Mouse (Mus musculus): ENCODE measurements around the gene Nme3.

Nme3 gene

DNA sequence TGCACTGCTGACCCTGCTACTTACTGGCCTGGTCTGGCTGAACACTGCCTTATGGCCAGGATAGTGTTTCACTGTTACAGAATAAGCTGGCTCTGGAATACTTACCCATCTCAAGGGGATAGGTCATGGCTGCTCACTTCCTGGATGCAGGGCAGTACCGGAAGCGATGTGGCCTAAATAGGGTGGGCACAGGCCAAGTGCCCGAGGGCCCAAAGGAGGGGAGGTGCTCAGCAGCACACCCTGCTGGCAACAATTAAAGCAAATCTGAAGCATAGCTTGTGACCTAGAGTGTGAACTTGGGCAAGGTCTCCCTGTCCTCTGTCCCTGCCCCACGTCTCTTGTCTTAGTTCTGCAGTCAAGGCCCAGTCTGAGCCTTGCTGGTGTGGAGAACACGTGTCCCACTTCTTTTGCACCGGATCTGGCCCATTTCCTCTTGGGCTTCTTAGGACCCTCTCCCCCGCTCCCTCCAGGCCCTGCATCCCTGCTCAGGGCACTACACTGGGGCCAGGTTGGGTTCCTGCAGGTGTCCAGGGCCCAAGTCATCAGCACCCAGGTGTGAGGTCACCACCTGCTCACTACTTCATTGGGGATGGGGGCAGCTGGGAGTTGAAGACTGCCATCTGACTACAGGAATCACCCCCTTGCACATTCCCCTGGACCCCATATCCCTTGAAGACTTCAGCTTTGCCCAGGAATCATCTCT is 14.4 kb upstream of the Nme3 start:
- peak; percentile 34 for DNase-seq (ENCODE audit: low read depth, low spot score)

DNA sequence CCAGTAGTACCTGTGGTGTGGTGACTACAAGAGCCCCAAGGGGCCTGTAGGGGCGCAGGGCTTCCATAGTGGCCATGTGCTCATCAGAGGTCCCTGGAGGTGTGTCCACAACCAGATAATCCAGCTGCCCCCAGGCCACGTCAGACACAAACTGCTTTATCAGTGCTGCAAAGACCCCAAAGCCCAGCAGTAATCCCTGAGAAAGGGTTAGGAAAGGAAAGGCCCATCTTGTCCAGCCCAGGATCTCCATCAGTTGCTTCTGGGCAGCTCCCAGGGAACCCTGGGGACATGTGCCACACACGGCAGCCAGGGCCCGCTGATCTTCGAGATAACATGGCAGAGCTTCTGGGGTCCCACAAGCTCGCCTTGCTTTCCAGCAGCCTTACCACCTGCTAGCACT is 11.9 kb upstream of the Nme3 start:
- no peak for DNase-seq (ENCODE audit: low read depth, low spot score)

DNA sequence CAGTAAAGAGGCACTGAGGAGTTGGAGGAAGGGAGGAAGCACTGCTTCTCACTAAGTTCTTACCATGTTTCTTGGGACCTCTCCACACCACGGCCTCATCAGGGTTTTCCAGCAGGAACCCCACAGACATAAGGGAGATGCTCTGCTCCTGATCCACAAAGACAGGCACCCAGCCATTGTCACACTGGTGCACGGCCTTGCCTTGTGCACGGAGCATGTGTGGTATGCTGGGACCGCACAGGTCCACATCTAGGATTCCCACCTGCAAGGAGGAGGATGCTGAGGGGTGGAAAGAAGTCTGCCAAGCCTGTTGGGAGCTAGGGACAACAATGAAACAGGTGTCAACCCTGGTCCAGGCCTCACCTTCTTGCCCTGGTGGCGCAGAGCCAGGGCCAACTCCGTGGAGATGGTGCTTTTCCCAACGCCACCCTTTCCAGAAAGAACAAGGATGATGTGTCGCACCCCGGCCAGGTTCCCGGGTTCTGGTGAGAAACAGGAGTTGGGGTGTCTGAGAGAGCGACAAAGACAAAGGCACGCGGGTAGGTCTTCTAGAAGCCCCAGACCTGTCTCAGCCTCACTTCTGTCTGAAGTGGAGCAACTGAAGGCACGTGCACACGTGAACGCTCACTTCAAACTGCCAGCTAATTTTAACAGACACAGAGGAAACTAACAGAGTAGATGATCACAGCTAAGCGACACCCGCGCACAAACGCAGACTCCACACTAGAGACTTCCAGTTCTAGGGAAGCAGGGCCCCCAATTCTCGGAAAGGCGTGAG is 10.8 kb upstream of the Nme3 start:
- DNase-seq (ENCODE audit: low read depth, low spot score) = no peak

DNA sequence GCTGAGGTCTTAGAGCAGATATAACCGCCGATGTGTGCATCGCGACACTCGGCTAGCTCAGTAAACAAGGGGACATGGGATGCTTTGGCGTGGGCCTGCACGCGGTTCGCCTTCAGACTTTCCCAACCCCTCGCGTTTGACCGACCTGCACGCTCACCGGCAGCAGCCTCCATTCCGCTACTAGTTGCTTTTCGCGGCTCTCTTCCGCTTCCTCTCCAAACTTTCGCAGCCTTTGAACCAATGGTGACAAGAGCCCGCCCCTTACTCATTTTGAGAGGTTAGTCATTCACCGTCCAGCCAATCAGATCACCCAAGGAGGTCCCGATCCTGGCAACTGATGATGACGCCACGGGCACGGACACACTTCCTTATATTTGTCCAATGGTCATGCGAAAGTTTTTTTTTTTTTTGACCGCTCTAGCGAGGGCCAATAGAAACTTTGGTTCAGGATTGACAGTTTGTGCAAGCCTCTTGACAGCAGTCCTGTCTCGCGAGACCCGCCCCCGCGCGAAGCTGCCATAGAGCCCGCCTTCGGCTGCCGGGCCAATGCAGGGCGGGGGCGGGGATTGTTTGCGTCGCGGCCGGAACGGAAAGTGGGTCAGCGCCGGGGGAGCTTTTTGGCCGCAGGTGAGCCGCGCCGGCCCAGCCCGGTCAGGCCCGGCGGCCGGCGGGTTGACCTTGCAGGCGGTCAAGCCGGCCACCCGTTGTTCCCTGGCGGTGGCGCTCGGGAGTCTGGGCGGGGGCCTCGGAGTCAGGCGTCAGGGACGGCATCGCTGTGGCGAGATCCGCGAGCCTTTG is 10.0 kb upstream of the Nme3 start, which contains the start of the genes Nubp2 and Spsb3:
Gene Nubp2 (minus strand): TSS at position 216 of the 798 bp plus-strand sequence.
Gene Spsb3 (plus strand): TSS at position 510 of the 798 bp plus-strand sequence.
- peak; percentile 99 for DNase-seq (ENCODE audit: low read depth, low spot score)

DNA sequence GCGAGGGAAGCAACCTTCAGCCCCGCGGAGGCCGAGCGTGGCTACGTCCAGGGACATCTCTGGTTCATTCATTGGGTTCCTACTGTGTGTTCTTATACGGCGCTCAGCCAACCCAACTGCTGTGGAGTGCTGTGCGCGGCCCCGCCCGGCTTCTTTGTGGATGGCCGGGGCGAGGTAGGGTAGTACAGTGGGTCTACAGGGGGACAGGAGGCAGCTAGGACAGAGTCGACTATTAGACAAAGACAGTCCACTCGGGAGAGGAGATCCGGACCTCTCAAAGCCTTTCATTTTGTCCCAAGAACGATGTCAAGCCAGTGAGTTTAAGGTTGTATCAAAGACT is 9.4 kb upstream of the Nme3 start:
- DNase-seq (ENCODE audit: low read depth, low spot score) = no peak

DNA sequence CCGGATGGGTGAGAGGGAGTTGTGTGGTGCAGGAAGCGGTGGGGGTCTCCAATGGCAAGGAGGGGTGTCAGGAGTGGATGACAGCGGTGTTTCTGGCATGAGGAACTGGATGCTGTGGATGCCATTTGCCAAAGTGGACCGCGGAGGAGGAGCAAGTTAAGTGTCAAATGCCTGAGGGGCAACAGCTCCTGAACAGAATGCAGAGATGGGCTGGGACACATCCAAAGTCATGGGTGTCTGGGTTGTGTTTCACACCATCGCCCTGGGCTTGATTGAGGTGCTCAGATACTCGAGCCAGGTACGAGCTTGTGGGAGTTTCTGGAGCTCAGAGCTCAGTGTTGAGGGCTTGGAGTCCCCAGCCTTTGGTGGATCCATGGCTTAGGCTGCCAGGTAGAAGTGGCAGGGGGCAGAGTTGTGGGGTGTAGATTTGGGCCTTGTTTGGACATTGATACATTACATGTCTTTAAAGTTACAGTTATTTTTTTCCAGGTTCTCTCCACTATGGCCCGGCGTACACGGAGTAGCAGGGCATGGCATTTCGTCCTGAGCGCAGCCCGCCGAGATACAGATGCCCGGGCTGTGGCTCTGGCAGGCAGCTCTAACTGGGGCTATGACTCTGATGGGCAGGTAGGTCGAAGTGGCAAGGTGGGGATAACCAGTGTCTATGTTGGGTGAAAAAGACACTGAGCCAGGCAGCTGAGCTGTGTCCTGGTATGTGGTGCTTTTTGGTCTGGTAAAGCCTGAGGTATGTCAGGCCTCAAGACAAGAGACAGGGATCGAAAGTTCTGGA is 8.8 kb upstream of the Nme3 start:
- DNase-seq (ENCODE audit: low read depth, low spot score) = no peak

DNA sequence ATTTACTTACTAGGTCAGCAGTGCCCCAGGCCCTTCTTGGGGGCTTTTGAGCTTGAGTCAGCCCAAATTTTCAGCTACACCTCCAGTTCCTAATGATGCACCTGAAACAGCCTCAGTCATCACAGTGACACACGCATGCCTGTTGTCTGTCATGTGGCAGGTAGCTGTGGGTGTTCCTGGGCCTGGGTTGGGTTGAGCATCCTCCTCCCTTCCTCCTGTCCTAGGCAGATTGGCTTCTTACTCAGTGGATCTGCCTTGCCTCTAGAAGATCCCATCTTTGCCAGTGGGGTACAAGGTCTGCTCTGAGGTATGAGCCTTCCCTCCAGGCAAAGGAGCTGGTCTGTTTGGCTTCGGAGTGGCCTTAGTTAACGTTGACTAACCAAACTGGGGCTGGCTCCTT is 7.4 kb upstream of the Nme3 start:
- no peak for DNase-seq (ENCODE audit: low read depth, low spot score)

DNA sequence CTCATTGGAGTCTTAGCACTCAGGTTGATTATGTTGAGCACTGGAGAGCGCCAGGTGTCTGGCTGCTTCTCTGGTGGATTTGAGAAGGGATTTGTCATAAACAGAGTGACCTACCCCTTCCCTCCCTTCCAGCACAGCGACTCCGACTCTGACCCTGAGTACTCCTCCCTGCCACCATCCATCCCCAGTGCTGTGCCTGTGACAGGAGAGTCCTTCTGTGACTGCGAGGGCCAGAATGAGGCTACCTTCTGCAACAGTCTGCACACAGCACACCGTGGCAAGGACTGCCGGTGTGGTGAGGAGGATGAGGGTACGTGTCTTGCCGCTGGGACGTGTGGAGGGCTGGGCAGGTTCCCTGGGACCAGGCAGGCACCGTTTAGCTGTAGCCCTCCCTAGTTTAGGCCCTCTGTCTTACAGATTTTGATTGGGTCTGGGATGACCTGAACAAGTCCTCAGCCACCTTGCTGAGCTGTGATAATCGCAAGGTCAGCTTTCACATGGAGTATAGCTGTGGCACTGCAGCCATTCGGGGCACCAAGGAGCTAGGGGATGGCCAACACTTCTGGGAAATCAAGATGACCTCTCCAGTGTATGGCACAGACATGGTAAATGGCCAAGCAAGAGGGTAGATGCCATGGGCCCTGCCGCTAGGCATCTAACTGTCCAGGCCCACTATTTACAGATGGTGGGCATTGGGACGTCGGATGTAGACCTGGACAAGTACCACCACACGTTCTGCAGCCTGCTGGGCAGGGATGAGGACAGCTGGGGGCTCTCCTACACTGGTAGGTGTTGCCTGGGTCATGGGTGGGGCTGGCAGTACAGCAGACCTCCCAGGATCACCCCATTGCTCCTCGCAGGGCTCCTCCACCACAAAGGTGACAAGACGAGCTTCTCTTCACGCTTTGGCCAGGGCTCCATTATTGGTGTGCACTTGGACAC is 5.9 kb upstream of the Nme3 start:
- DNase-seq (ENCODE audit: low read depth, low spot score) = no peak

DNA sequence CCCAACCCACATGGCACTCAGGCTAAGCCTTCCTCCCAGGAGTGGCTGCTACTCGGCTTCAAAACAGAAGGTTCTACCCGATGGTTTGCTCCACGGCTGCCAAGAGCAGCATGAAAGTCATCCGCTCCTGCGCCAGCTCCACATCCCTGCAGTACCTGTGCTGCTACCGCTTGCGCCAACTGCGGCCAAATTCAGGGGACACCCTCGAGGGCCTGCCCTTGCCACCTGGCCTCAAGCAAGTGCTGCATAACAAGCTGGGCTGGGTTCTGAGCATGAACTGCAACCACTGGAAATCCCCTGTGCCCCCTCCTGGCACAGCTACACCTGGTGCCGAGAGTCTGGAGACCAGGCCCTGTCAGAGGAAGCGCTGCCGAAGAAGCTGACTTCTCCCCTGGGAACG is 5.0 kb upstream of the Nme3 start:
- DNase-seq (ENCODE audit: low read depth, low spot score) = no peak

DNA sequence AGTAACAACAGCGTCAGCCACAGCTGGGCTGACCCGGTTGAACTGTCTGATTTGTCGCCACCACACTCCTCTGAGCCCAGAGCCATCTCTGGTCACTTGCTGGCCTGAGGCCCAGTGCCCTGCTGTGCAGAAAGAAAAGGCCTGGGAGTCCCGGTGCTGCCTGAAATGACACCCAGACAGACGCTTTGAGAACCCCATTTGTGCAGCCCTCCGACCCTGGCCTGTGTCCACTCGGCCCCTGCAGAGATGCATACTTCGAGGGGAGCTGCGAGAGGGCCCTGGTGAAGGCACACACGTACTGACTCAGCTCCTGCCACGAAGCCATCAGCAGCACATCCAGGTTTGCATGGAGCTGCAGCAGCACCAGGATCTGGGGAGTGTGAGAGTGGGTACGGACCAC is 3.5 kb upstream of the Nme3 start:
- no peak for DNase-seq (ENCODE audit: low read depth, low spot score)

DNA sequence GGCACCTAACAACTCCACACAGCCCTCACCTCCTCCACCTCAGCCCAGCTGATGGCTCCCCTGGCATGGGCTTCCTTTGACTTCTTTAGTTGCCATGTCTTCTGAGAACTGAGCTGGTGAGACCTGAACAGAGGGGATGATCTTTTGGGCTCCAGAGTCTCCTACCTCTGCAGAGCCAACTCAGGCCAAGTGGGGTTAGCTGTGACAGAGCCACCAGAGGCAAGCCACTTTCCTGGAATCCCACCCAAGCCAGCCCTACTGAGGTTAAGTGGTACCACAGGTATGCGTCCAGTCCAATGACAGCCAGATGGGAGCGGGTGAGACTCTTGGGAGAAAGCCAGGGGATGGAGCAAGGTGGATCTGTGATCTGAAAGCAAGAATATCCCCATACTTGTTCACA is 3.0 kb upstream of the Nme3 start:
- DNase-seq (ENCODE audit: low read depth, low spot score) = no peak

DNA sequence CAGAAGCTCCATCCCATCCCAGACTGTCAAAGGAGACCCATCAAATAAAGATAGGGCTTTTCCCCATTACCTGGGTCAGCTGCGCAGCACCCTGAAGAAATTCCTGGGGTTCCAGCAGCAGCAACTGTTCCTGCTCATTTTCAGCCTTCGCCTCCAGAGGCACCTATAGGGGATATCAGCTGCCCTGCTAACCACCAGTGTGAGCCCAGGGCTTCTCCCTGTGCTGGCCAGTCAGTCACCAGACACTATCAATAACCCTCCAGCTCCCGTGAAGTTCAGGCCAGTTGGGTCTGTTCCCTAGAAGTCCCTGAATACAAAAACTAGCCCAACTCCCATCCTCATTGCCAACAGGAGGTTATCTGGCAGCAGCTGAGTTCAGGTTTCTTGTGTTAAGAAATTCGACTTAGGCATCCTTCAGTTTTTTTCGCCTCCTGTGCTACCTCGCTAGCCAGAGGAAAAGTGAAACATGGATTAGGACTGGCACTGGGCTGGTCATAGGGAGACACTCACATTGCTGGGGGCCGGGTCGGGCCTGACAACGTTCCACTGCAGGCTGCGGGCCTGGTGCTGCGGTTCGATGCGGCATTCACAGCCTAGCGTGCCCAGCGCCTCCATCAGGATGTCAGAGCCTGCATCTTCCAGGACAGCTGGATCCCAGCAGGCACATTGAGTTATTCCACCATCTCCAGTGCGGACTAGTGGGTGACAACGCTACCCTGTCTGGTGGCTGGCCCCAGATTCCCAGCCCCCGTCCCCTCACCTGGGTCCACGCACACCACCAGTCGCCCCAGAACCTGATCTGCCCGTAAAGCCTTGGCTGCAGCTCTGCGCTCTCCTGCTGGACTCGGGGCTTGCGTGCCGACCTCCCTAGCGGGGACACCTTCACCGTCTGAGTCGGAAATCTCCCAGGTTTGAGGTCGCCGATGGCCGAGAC is 2.0 kb upstream of the Nme3 start:
- DNase-seq (ENCODE audit: low read depth, low spot score) = no peak

DNA sequence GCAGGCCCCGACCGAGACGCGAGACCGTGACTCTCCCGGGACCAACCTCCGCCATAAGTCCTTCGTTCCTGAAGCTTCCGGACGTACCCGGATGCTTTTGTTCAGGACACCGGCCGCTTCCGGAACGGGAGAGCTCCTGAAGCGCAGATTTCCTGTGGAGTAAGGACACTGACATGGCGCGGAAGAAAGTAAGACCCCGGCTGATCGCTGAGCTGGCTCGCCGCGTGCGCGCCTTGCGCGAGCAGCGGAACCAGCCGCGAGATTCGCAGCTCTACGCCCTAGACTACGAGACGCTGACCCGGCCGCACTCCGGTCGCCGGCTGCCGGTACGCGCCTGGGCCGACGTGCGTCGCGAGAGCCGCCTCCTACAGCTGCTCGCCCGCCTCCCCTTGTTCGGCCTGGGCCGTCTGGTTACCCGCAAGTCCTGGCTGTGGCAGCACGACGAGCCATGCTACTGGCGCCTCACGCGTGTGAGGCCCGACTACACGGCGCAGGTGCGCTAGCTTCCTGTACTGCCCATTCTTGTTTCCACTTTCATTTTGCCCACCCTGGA is 1.2 kb upstream of the Nme3 start, which contains the start of the genes Eme2 and Mrps34:
Gene Eme2 (minus strand): TSS at position 93 of the 553 bp plus-strand sequence.
Gene Mrps34 (plus strand): TSS at position 122 of the 553 bp plus-strand sequence.
- DNase-seq (ENCODE audit: low read depth, low spot score) = peak; percentile 87

DNA sequence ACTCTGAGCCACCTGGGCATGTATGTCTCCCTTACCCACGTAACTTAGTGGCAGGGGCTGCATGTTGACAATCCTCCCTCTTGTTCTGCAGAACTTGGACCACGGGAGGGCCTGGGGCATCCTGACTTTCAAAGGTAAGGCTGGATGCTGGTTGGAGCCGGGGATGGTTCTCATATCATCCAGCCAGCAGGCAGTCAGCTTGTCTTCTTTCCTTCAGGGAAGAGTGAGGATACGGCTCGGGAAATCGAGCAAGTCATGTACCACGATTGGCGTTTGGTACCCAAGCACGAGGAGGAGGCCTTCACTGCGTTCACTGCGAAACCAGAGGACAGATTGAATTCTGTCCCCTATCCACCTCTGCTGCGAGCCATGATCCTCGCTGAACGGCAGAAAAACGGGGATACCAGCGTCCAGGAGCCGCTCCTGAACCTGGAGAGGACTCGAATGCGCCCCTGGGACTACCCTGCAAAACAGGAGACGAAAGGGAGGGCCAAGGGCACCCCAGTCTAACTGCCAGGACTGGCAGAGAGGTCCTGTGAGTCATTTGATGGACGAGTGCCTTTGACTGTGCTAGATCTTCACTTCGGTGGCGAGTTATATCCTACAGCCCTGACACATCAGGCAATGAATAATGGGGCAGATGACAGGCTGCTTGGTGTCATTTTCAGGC is 594 bp upstream of the Nme3 start:
- no peak for DNase-seq (ENCODE audit: low read depth, low spot score)

DNA sequence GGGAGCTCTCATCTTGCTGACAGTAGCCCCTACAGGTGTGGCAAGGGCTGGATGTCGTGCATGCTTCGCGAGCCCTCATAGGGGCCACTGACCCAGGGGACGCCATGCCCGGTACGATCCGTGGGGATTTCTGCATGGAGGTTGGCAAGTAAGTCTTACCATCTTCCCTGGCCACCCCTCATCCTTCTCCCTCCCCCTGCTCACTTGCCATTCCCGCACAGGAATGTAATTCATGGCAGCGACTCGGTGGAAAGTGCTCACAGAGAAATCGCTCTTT is 631 bp downstream of the Nme3 start:
- no peak for DNase-seq (ENCODE audit: low read depth, low spot score)

DNA sequence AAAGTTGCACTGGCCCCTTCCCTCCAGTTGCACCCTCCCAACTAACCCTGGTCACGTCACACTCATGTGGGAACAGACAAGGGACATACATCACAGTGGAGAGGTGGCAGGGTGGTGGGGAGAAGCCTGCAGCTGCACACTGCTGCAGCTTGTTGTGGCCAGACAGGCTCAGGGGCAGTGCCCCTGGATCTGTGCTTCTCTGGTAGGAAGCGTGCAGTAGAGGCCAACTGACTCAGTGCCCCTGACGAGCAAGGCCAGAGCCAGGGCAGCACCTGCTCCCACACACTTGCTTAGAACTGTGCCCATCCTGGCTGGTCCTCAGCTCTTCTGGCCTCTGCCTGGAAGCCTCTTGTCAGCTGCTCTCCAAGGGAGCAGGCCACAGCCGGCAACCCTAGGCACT is 1.3 kb downstream of the Nme3 start:
- DNase-seq (ENCODE audit: low read depth, low spot score) = no peak

DNA sequence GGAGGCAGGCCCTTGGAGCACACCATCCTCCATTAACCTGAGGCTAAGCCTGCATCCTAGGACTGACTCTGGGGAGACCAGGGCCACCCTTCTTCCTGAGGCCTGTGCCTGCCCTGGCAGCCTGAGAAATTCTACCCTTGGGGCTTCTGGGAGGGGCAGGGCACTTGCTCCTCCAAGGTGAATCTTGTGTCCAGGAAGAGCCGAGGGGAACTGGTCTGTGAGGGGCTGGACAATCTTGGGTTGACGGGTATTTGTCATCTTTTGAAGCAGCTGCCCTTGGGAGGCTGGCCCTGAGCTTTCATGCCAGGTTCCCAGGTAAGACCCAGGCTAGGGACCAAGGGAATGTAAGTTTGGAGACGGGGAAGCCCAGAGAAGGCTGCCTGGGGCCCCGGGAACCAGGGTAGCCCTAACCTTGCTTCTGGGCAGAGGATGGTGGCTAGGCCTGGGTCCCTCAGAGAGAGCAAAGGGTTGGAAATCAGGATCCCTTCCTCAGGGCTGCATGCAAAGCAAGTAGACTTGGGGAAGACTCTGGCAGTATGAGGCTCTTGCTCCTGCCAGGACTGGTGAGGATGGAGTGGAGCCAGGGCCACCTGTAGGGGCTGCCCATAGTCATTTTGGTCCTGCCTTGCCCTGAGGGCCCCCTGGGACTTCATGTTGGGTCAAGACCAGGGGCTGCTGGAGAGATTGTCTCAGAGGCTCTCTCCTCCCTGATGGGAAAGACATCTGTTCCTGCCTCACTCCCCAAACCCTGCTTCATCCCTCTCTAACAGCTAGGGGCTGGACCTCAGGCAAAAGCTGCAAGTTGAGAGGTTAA is 1.9 kb downstream of the Nme3 start:
- no peak for DNase-seq (ENCODE audit: low read depth, low spot score)

DNA sequence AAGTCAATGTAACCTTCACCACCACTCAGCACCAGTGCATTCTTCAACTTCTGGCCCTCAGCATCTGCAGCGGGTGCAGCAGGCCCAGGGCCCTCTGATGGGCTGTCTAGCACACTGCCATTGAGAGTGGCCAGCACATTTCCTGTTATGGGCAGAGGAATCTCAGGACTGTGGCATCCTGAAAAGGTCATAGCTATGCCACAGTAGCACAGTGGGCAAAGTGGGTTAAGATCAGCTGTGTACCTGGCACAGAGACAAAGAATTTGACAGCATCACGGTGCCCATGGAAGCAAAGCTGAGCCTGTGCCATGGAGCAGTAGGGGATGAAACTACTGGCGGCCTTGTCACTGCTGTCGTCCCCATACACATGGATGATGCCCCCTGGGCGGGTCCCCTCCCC is 2.9 kb downstream of the Nme3 start:
- DNase-seq (ENCODE audit: low read depth, low spot score) = no peak

All from forelimb bud, embryonic 11.5 days (tissue).